Mouse (Mus musculus) kidney, embryonic 14.5 days (tissue): ENCODE results near the gene Hoxb5. TPM values are rescaled to one million over a fixed set of nuclear protein-coding genes. Genes with fewer than 3 reads are reported as not detected.

Experiments
- ATAC-seq: fragments of 200-750 bp; cut with Nextera tagmentation; 2 replicates; pipeline ENCODE4 v1.8.0; 2017; ENCODE audit warnings: moderate number of reproducible peaks, mild to moderate bottlenecking, moderate TSS enrichment, moderate library complexity; ENCODE audit not compliant: low FRiP score, low TSS enrichment
- H3K27ac ChIP-seq: fragments of 300-500 bp; sonication (generic); 2 replicates; pipeline ENCODE4 v1.5.1; 2014; ENCODE audit warnings: low read depth, mild to moderate bottlenecking, low read length, moderate library complexity, mixed read lengths
- H3K27me3 ChIP-seq: fragments of 300-500 bp; sonication (generic); 2 replicates; pipeline ENCODE4 v1.6.1; 2014; ENCODE audit warnings: mild to moderate bottlenecking, low read length; ENCODE audit not compliant: control insufficient read depth, insufficient read depth
- H3K36me3 ChIP-seq: fragments of 300-500 bp; sonication (generic); 2 replicates; pipeline ENCODE4 v1.6.1; 2014; ENCODE audit warnings: low read length, mixed read lengths; ENCODE audit not compliant: control insufficient read depth, insufficient read depth
- H3K4me1 ChIP-seq: fragments of 300-500 bp; sonication (generic); 2 replicates; pipeline ENCODE4 v1.6.1; 2014; ENCODE audit warnings: low read length, mixed read lengths; ENCODE audit not compliant: control insufficient read depth, insufficient read depth
- H3K4me2 ChIP-seq: fragments of 300-500 bp; sonication (generic); replicated peaks from 2 replicates; pipeline ENCODE4 v1.6.1; 2014; ENCODE audit warnings: low read depth, mild to moderate bottlenecking, low read length
- H3K4me3 ChIP-seq: fragments of 300-500 bp; sonication (generic); 2 replicates; pipeline ENCODE4 v1.5.1; 2014; ENCODE audit warnings: mild to moderate bottlenecking, low read length
- H3K9ac ChIP-seq: fragments of 300-500 bp; sonication (generic); 2 replicates; pipeline ENCODE4 v1.6.1; 2014; ENCODE audit warnings: low read depth, mild to moderate bottlenecking, low read length, moderate library complexity
- H3K9me3 ChIP-seq: fragments of 300-500 bp; sonication (generic); 2 replicates; pipeline ENCODE4 v1.6.1; 2016; ENCODE audit warnings: low read length; ENCODE audit not compliant: control insufficient read depth
- WGBS: fragments of 180-500 bp; shearing (Covaris S2); extraction: QIAGEN DNeasy Blood & Tissue Kit; methylation state at CpG from one replicate; pipeline ENCODE4 v1.1.7; 2014; 5-methylcytosine and 5-hydroxymethylcytosine counted together
- polyA plus RNA-seq: library from polyadenylated mRNA; unstranded; fragments of >200 nt; fragmentation: Nextera tagmentation; extraction: Ambion mirVana; gene quantifications from 2 replicates; pipeline ENCODE4 v1.2.1, GENCODE M21; 2014

Gene Hoxb5
- polyA plus RNA-seq, 1 experiment from 2014 or later: 24.3 TPM

DNA sequence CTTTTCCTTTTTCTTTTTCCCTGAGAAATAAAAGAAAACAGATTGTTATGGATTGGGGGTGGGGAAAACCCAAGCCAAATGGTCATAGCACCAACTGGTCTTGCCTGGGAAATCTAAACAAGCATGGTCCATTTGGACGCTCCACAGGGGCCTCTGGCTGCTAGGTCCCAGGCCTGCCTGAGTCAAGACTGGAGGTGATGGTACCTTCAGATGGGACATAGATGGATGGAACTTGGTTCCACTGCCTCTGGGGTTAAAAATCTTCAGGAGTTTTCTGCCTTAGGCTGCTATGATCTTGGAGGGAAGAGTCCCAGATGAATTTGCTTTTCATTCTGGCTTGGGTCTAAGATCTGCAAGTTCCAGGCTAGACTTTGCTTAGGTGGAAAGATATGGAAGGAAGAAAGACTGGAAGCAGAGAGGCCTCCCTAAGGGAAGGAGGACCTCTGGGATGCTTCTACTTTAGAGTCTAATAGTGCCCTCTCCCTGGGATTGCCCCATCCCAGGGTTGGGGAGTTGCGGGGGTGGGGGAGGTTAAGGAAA, 40.1 kb downstream of the Hoxb5 start:
- Histone ChIP-seq H3K27me3 (no peaks in the 10 kb centered on the region), H3K9me3 (no peaks in the 10 kb centered on the region), H3K4me3 (peak overlapping the region; percentile 6; the same call in 1 of the 2 replicates), H3K4me2 (peak overlapping the region; percentile 73), H3K4me1 (peaks cover 84% of the 10 kb centered on the region), H3K27ac (peak overlapping the region; percentile 100), H3K36me3 (peaks cover 37% of the 10 kb centered on the region), H3K9ac (peak overlapping the region; percentile 77; the same call in 1 of the 2 replicates)
- no peak for ATAC-seq
- WGBS: 23% methylated on average over 2 of the region's 2 CpGs

GRCm38 (mm10) chr11:96344061-96344877, 41.1 kb downstream of the Hoxb5 start:
- no peaks in the 10 kb centered on the region for H3K27me3 ChIP-seq
- peak overlapping the region; percentile 73 for H3K4me2 ChIP-seq
- H3K9me3 ChIP-seq: no peaks in the 10 kb centered on the region
- WGBS: 13% methylated on average over 40 of the region's 40 CpGs
- peak overlapping the region; percentile 100 for H3K27ac ChIP-seq
- H3K9ac ChIP-seq: peak overlapping the region; percentile 77
- peaks cover 84% of the 10 kb centered on the region for H3K4me1 ChIP-seq
- peaks cover 37% of the 10 kb centered on the region for H3K36me3 ChIP-seq
- peak overlapping the region; percentile 26; the same call in 1 of the 2 replicates for H3K4me3 ChIP-seq
- peak; percentile 17; the same call in 1 of the 2 replicates for ATAC-seq

GRCm38 (mm10) chr11:96344878-96345159, 41.7 kb downstream of the Hoxb5 start:
- no peaks in the 10 kb centered on the region for H3K27me3 ChIP-seq
- peaks cover 84% of the 10 kb centered on the region for H3K4me1 ChIP-seq
- H3K9me3 ChIP-seq: no peaks in the 10 kb centered on the region
- peaks cover 37% of the 10 kb centered on the region for H3K36me3 ChIP-seq
- H3K9ac ChIP-seq: peak overlapping the region; percentile 77
- H3K4me3 ChIP-seq: peak overlapping the region; percentile 26; the same call in 1 of the 2 replicates
- WGBS: 19% methylated on average over 6 of the region's 6 CpGs
- peak overlapping the region; percentile 73 for H3K4me2 ChIP-seq
- ATAC-seq: no peak
- peak overlapping the region; percentile 100 for H3K27ac ChIP-seq

DNA sequence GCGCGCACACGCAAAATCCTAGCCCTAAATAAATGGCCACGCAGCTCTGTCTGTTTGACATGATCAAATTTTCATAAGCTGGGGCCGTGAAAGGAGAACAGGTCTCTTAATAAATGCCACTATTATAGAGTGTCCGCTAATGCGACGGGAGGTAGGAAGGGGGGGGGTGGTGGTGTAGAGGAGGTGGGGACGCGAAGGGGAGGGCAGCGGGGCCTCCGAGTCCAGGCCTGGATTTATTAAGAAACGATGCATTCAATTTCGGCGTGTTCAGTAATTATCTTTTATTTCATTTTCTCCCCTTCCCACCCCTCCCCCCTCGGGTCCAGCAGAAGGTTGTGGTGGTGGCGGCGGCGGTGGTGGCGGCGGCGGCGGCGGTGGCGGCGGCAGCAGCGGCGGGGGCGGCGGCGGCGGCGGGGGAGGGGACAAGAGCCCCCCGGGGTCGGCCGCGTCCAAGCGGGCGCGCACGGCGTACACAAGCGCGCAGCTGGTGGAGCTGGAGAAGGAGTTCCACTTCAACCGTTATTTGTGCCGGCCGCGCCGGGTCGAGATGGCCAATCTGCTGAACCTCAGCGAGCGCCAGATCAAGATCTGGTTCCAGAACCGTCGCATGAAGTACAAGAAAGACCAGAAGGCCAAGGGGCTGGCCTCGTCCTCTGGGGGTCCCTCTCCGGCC, 42.2 kb downstream of the Hoxb5 start:
- Histone ChIP-seq H3K9ac (peak overlapping the region; percentile 77), H3K36me3 (peaks cover 37% of the 10 kb centered on the region), H3K27me3 (no peaks in the 10 kb centered on the region), H3K9me3 (no peaks in the 10 kb centered on the region), H3K27ac (peak overlapping the region; percentile 100), H3K4me2 (peak overlapping the region; percentile 73), H3K4me3 (peak overlapping the region; percentile 26), H3K4me1 (peaks cover 83% of the 10 kb centered on the region)
- no peak for ATAC-seq
- WGBS: 3% methylated on average over 38 of the region's 56 CpGs

- H3K9ac ChIP-seq: peak overlapping the region; percentile 77
- no peaks in the 10 kb centered on the region for H3K9me3 ChIP-seq
- H3K4me1 ChIP-seq: peaks cover 90% of the 10 kb centered on the region
- no peak for ATAC-seq
- H3K4me3 ChIP-seq: peak overlapping the region; percentile 26
- peaks cover 37% of the 10 kb centered on the region for H3K36me3 ChIP-seq
- 11% methylated on average over 45 of the region's 45 CpGs for WGBS
- H3K27me3 ChIP-seq: no peaks in the 10 kb centered on the region
- peak overlapping the region; percentile 100 for H3K27ac ChIP-seq
- peak overlapping the region; percentile 73 for H3K4me2 ChIP-seq
Observed at GRCm38 (mm10) chr11:96345893-96346806, 43.0 kb downstream of the Hoxb5 start.

DNA sequence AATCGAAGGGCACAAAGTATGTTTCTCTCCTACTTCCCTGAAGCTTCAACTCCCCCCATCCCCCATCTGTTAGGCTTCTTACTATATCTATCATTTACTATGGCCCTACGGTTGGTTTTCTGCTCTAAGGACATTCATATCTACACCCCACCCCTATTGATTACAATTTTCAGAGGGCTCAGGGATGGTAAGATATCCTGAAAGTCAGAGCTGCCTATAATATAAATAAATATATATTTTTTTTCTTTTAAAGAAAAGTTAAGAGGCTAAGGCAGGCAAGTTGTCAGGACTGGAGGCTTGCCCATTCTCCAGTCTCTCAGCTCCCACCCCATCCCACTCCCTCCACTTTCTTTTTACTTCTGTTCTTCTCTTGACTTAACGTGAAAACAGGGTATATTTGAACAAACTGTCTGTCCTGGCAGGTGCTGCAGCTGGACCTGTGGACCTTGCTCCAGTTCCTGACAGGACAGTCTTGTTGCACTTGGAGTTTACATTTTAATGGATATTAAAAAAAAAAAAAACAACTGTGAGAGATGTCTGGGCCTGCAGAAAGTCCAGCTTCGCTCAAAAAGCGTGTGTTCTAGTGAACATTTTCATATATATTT, 43.9 kb downstream of the Hoxb5 start:
- Histone ChIP-seq H3K36me3 (peaks cover 33% of the 10 kb centered on the region), H3K9me3 (no peaks in the 10 kb centered on the region), H3K4me1 (peaks cover 87% of the 10 kb centered on the region), H3K27me3 (no peaks in the 10 kb centered on the region), H3K27ac (peak overlapping the region; percentile 100; the same call in 1 of the 2 replicates), H3K4me3 (no peak overlapping the region), H3K9ac (peak overlapping the region; percentile 77; the same call in 1 of the 2 replicates), H3K4me2 (no peak overlapping the region)
- WGBS: 36% methylated on average over 5 of the region's 5 CpGs
- no peak for ATAC-seq

DNA sequence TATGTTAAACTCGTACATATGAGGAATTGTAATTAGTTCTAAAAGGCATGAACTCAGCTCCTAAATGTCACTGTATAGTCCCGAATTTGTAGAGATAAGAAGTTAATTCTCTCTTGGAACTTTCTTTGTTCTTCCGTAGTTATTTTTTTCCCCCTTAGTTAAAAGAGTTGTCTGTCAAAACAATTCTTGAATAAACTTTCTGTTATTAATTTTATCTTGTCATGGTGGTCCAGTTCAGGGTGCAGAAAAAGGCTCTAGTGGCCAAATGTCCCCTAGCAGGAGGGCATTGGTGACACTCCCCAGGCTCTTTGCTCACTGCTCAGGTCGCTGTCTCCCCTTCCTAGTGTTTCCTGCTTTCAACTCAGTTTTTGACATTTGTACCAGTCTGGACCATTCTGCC, 44.6 kb downstream of the Hoxb5 start:
- Histone ChIP-seq H3K36me3 (peaks cover 29% of the 10 kb centered on the region), H3K9ac (peak overlapping the region; percentile 44; the same call in 1 of the 2 replicates), H3K27ac (peak overlapping the region; percentile 99), H3K4me1 (peaks cover 82% of the 10 kb centered on the region), H3K4me2 (peak overlapping the region; percentile 39), H3K27me3 (no peaks in the 10 kb centered on the region), H3K4me3 (no peak overlapping the region), H3K9me3 (no peaks in the 10 kb centered on the region)
- no peak for ATAC-seq
- 9% methylated on average over 4 of the region's 4 CpGs for WGBS
